Mouse (Mus musculus): ENCODE measurements at regions not wholly inside any gene's neighbourhood (a gene's known extent, or its start where the extent isn't known, plus 50 kb on each side); places are given as distances from the start of the nearest gene placed in this dataset.

DNA sequence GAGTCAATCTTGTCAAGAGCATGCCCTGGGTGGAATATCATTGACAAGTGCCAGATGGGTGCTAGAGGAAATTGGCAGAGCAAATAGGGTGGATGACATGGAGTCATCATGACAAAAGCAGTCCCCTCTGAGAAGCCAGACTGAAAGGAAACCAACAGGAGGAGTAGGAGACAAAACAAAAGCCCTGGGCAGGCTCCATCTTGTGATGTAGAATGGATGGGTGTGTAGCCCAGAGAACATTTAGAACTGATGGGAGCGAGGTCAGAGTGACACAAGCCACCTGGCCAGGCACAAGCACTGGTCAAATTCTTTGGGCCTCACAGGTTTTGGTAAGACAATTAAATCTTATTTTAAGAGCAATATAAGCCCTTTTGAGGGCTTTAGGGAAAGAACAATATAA, 310.4 kb upstream of the Nmur2 start:
- H3K9ac ChIP-seq (ENCODE audit: low read length): no peak overlapping the region
- no peaks in the 10 kb centered on the region for H3K9me3 ChIP-seq (ENCODE audit: control insufficient read depth, low read length)
- H3K4me3 ChIP-seq (ENCODE audit: low read depth, low read length): no peak overlapping the region
- no peaks in the 10 kb centered on the region for H3K27me3 ChIP-seq (replicated peaks; ENCODE audit: control insufficient read depth, insufficient read depth, low read length)
- DNase-seq (ENCODE audit: low spot score): no peak
- no peak overlapping the region for H3K4me2 ChIP-seq (ENCODE audit: low read length)
- no peak for ATAC-seq (replicated peaks; ENCODE audit: low FRiP score, low TSS enrichment, low read depth)
- no peak overlapping the region for H3K27ac ChIP-seq (ENCODE audit: low read depth)
- 71% methylated on average over 1 of the region's 1 CpGs for WGBS
- H3K36me3 ChIP-seq (ENCODE audit: control insufficient read depth, insufficient read depth, low read length): no peaks in the 10 kb centered on the region
- H3K4me1 ChIP-seq (replicated peaks; ENCODE audit: control insufficient read depth, insufficient read depth, low read length): no peaks in the 10 kb centered on the region

DNA sequence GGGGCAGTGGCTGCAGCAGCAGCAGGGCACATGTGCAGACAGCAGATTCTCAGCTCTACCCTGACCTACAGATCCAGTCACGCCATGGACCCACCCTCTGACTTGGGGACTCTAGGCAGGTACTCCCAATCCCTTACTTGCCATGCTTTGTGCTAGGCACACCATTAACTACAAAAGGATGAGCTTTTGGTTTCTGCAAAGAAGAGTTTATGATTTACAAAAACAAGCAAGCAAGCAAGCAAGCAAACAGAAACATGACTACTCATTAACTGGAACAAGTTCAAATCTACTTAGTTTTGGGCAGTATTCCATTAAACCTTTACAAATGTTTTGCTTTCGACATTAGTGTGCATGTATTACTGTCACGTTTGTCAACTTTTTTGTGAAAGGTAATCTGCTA, 309.0 kb upstream of the Nmur2 start:
- H3K9ac ChIP-seq (ENCODE audit: low read length): no peak overlapping the region
- H3K9me3 ChIP-seq (ENCODE audit: control insufficient read depth, low read length): no peaks in the 10 kb centered on the region
- 80% methylated on average over 3 of the region's 3 CpGs for WGBS
- DNase-seq (ENCODE audit: low spot score): no peak
- no peak overlapping the region for H3K27ac ChIP-seq (ENCODE audit: low read depth)
- no peak overlapping the region for H3K4me2 ChIP-seq (ENCODE audit: low read length)
- H3K36me3 ChIP-seq (ENCODE audit: control insufficient read depth, insufficient read depth, low read length): no peaks in the 10 kb centered on the region
- no peak overlapping the region for H3K4me3 ChIP-seq (ENCODE audit: low read depth, low read length)
- no peaks in the 10 kb centered on the region for H3K27me3 ChIP-seq (replicated peaks; ENCODE audit: control insufficient read depth, insufficient read depth, low read length)
- no peaks in the 10 kb centered on the region for H3K4me1 ChIP-seq (replicated peaks; ENCODE audit: control insufficient read depth, insufficient read depth, low read length)
- no peak for ATAC-seq (replicated peaks; ENCODE audit: low FRiP score, low TSS enrichment, low read depth)

DNA sequence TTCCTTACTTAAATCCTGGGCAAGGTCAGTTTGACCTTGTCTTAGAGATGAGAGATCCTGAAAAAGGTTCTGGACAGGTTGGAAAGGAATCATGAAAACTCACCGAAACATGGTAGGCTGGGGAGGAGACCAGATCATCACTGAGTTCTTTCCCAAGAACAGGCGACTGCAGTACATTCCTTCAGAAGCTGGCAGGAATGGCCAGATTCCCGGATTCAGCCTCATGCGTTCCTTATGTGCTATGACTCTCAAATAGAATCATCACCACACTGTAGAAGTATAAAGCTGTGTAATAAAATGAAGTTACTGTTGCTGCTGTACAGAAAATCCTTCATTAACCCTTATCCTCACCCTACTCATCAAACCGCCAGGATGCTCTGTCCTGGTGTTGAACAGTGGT, 307.6 kb upstream of the Nmur2 start:
- DNase-seq (ENCODE audit: low spot score): no peak
- 87% methylated on average over 5 of the region's 5 CpGs for WGBS
- H3K27ac ChIP-seq (ENCODE audit: low read depth): no peak overlapping the region
- no peak overlapping the region for H3K4me2 ChIP-seq (ENCODE audit: low read length)
- no peak overlapping the region for H3K9ac ChIP-seq (ENCODE audit: low read length)
- ATAC-seq (replicated peaks; ENCODE audit: low FRiP score, low TSS enrichment, low read depth): no peak
- no peaks in the 10 kb centered on the region for H3K27me3 ChIP-seq (replicated peaks; ENCODE audit: control insufficient read depth, insufficient read depth, low read length)
- H3K36me3 ChIP-seq (ENCODE audit: control insufficient read depth, insufficient read depth, low read length): no peaks in the 10 kb centered on the region
- H3K4me3 ChIP-seq (ENCODE audit: low read depth, low read length): no peak overlapping the region
- H3K4me1 ChIP-seq (replicated peaks; ENCODE audit: control insufficient read depth, insufficient read depth, low read length): no peaks in the 10 kb centered on the region
- no peaks in the 10 kb centered on the region for H3K9me3 ChIP-seq (ENCODE audit: control insufficient read depth, low read length)

DNA sequence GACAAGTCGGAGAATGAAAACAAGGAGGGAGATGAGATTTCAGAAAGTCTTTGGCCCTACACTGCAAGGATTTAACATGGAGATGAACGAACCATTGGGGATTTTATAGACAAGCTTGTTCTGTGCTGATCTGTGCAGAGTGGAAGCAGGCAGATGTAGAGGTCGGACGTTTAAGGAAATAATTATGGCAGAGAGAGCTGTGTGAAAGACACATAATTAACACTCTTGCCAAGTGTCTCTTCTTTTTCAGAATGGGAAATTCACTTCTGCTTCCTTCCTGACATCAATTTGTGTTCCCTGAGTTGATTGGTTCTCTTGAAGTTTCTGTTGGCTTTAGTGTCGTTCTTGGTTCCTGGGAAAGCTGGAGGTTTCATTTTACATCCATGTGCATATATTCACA, 302.3 kb upstream of the Nmur2 start:
- H3K27me3 ChIP-seq (replicated peaks; ENCODE audit: control insufficient read depth, insufficient read depth, low read length): no peaks in the 10 kb centered on the region
- H3K9ac ChIP-seq (ENCODE audit: low read length): no peak overlapping the region
- no peaks in the 10 kb centered on the region for H3K36me3 ChIP-seq (ENCODE audit: control insufficient read depth, insufficient read depth, low read length)
- WGBS: 76% methylated on average over 5 of the region's 5 CpGs
- H3K27ac ChIP-seq (ENCODE audit: low read depth): no peak overlapping the region
- H3K4me2 ChIP-seq (ENCODE audit: low read length): no peak overlapping the region
- no peaks in the 10 kb centered on the region for H3K9me3 ChIP-seq (ENCODE audit: control insufficient read depth, low read length)
- DNase-seq (ENCODE audit: low spot score) (no peak), ATAC-seq (replicated peaks; ENCODE audit: low FRiP score, low TSS enrichment, low read depth) (no peak)
- no peak overlapping the region for H3K4me3 ChIP-seq (ENCODE audit: low read depth, low read length)
- no peaks in the 10 kb centered on the region for H3K4me1 ChIP-seq (replicated peaks; ENCODE audit: control insufficient read depth, insufficient read depth, low read length)

DNA sequence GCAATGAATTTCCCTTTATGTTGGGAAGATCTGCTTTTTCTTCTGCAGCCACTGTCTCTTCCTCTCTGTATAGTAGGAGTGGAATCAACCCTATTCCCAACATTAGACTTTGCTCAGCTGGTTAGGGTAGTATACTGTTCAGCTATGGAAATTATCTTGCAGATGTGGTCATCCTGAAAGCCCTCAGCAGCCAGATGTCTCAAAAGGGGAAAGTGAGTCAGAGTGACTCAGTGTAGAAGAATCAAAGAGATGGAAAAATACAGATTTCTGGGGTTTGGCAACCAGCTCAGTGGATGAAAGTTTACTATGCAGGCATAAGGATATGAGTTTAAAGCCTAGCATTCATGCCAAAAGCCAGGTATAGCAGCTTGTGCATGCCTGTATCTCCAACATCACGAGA, 300.9 kb upstream of the Nmur2 start:
- Histone ChIP-seq H3K4me1 (replicated peaks; ENCODE audit: control insufficient read depth, insufficient read depth, low read length) (no peaks in the 10 kb centered on the region), H3K9me3 (ENCODE audit: control insufficient read depth, low read length) (no peaks in the 10 kb centered on the region), H3K36me3 (ENCODE audit: control insufficient read depth, insufficient read depth, low read length) (no peaks in the 10 kb centered on the region), H3K27ac (ENCODE audit: low read depth) (no peak overlapping the region), H3K9ac (ENCODE audit: low read length) (no peak overlapping the region), H3K4me2 (ENCODE audit: low read length) (no peak overlapping the region), H3K27me3 (replicated peaks; ENCODE audit: control insufficient read depth, insufficient read depth, low read length) (no peaks in the 10 kb centered on the region), H3K4me3 (ENCODE audit: low read depth, low read length) (no peak overlapping the region)
- no peak for DNase-seq (ENCODE audit: low spot score)
- 72% methylated on average over 1 of the region's 1 CpGs for WGBS
- ATAC-seq (replicated peaks; ENCODE audit: low FRiP score, low TSS enrichment, low read depth): no peak

DNA sequence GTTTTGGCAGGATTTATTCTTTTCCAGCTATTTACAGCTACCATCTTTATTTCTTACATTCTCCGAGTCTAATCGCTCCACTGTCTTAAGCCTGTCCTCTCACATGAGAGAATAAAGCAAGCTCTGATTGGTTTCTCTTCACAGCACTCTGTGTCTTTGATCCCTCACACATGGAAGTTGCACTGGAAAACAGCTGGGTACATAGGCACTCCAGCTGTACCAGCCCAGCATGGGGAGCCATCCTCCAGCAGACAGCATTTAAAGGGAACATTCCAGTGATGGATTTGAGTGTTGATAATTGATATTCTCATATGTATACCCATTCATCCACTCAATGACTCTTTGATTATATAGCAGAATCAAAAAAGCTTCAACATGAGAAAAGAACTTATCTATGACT, 300.2 kb upstream of the Nmur2 start:
- no peak overlapping the region for H3K4me2 ChIP-seq (ENCODE audit: low read length)
- H3K9ac ChIP-seq (ENCODE audit: low read length): no peak overlapping the region
- DNase-seq (ENCODE audit: low spot score) (no peak), ATAC-seq (replicated peaks; ENCODE audit: low FRiP score, low TSS enrichment, low read depth) (no peak)
- 80% methylated on average over 2 of the region's 2 CpGs for WGBS
- H3K27me3 ChIP-seq (replicated peaks; ENCODE audit: control insufficient read depth, insufficient read depth, low read length): no peaks in the 10 kb centered on the region
- H3K36me3 ChIP-seq (ENCODE audit: control insufficient read depth, insufficient read depth, low read length): no peaks in the 10 kb centered on the region
- H3K4me1 ChIP-seq (replicated peaks; ENCODE audit: control insufficient read depth, insufficient read depth, low read length): no peaks in the 10 kb centered on the region
- H3K9me3 ChIP-seq (ENCODE audit: control insufficient read depth, low read length): no peaks in the 10 kb centered on the region
- no peak overlapping the region for H3K27ac ChIP-seq (ENCODE audit: low read depth)
- H3K4me3 ChIP-seq (ENCODE audit: low read depth, low read length): no peak overlapping the region

DNA sequence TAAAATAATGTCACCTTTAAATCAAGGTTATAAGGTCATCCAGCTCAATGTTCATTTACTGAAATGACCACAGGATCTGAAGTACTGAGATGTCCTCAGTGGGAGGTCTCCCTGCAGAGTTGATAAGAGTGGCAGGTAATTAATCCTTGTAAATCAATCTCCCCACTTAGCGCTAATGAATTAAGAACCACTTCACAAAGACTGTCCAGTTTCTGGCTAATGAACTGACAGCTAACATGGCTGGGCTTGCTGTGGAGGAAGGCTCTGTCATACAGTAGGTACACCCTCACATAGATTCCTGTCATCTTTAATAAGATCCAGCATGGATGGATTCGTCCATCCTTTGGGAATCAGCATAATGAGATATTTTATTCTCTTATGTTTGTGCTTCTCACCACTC, 297.7 kb upstream of the Nmur2 start:
- Histone ChIP-seq H3K4me3 (ENCODE audit: low read depth, low read length) (no peak overlapping the region), H3K36me3 (ENCODE audit: control insufficient read depth, insufficient read depth, low read length) (no peaks in the 10 kb centered on the region), H3K9ac (ENCODE audit: low read length) (no peak overlapping the region), H3K27me3 (replicated peaks; ENCODE audit: control insufficient read depth, insufficient read depth, low read length) (no peaks in the 10 kb centered on the region), H3K4me2 (ENCODE audit: low read length) (no peak overlapping the region), H3K4me1 (replicated peaks; ENCODE audit: control insufficient read depth, insufficient read depth, low read length) (no peaks in the 10 kb centered on the region), H3K27ac (ENCODE audit: low read depth) (no peak overlapping the region), H3K9me3 (ENCODE audit: control insufficient read depth, low read length) (no peaks in the 10 kb centered on the region)
- ATAC-seq (replicated peaks; ENCODE audit: low FRiP score, low TSS enrichment, low read depth): no peak
- no peak for DNase-seq (ENCODE audit: low spot score)
- 91% methylated on average over 2 of the region's 2 CpGs for WGBS

DNA sequence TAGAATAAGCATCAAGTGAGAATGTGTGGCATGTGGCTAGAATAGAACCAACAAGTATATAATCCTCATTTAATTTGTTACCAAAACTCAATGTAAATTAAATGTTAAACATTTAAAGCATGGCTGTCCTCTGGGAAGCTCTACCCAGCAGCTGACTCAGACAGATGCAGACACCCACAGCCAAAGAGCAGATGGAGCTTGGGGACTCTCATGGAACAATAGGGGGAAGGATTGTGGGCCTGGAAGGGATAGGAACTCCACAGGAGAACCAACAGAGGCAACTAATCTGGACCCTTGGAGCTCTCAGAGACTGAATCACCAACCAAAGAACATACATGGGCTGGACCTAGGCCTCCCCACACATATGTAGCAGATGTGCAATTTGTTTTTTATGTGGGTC, 295.1 kb upstream of the Nmur2 start:
- no peak overlapping the region for H3K4me3 ChIP-seq (ENCODE audit: low read depth, low read length)
- DNase-seq (ENCODE audit: low spot score) (no peak), ATAC-seq (replicated peaks; ENCODE audit: low FRiP score, low TSS enrichment, low read depth) (no peak)
- no peak overlapping the region for H3K27ac ChIP-seq (ENCODE audit: low read depth)
- no peaks in the 10 kb centered on the region for H3K4me1 ChIP-seq (replicated peaks; ENCODE audit: control insufficient read depth, insufficient read depth, low read length)
- H3K27me3 ChIP-seq (replicated peaks; ENCODE audit: control insufficient read depth, insufficient read depth, low read length): no peaks in the 10 kb centered on the region
- no peak overlapping the region for H3K4me2 ChIP-seq (ENCODE audit: low read length)
- H3K36me3 ChIP-seq (ENCODE audit: control insufficient read depth, insufficient read depth, low read length): no peaks in the 10 kb centered on the region
- no peak overlapping the region for H3K9ac ChIP-seq (ENCODE audit: low read length)
- no peaks in the 10 kb centered on the region for H3K9me3 ChIP-seq (ENCODE audit: control insufficient read depth, low read length)

DNA sequence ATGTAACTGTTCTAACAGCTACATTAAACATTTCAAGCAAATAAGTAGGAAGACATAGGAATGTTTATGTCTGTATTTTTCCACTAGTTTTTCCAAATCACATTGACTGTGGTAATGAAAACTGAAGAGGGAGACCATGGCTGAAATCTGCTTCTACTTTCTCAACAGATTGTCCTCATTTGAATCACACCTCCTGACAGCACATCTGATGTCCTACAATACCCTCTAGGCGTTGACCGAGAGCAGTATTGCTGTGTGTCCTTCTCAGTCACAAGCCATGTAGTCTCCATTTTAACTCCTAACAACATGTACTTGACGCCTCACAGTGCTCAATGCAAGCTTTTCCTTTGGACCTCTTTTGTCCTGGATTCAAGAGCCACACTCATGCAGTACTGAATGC, 279.5 kb upstream of the Nmur2 start:
- Histone ChIP-seq H3K9ac (ENCODE audit: low read length) (no peak overlapping the region), H3K4me2 (ENCODE audit: low read length) (no peak overlapping the region), H3K4me3 (ENCODE audit: low read depth, low read length) (no peak overlapping the region), H3K4me1 (replicated peaks; ENCODE audit: control insufficient read depth, insufficient read depth, low read length) (no peaks in the 10 kb centered on the region), H3K9me3 (ENCODE audit: control insufficient read depth, low read length) (no peaks in the 10 kb centered on the region), H3K27ac (ENCODE audit: low read depth) (no peak overlapping the region), H3K36me3 (ENCODE audit: control insufficient read depth, insufficient read depth, low read length) (no peaks in the 10 kb centered on the region), H3K27me3 (replicated peaks; ENCODE audit: control insufficient read depth, insufficient read depth, low read length) (no peaks in the 10 kb centered on the region)
- ATAC-seq (replicated peaks; ENCODE audit: low FRiP score, low TSS enrichment, low read depth): no peak
- DNase-seq (ENCODE audit: low spot score): no peak
- WGBS: 90% methylated on average over 3 of the region's 3 CpGs
